Mouse (Mus musculus): ENCODE results near the gene Itgb6.
A peak's percentile ranks its signal among the peaks of the same experiment; 100 is the strongest.

The Itgb6 gene

DNA sequence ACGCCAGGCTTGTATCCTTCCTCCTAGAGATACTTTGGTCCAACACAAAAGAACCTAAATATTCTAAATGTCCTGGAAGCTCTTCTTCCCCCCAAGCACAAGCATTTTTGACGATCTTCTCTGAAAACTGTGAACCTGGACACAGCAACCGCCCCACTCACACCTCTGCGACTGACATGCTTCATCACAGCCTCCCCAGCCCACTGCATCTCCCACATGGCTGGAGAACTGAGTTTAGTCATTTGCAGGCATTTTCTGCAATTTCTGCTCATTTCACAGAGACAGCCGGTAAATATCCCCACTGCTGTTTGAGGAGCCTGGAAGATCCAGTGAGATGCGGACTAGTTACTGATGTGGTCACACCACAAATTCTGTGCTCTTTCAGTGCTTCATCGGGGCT is 107.7 kb downstream of the Itgb6 start:
- DNase-seq (ENCODE audit: low read depth): no peak

DNA sequence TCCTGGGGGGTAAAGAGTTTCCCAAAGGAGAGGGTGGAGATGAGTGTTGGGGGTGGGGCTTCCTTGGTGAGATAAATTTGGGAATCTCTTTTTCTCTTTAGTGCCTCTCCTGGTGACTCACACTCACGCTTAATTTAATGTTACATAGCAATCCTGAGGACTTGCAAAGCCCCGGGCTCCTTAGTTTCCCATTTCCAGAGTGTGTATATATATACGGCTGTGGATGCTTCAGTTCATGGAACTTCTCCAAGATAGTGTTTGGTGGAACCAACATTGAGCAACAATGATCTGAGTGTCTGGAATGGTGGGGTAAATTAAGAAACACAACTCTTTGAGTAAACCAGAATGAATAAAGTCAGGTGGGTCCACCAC is 108.6 kb downstream of the Itgb6 start:
- DNase-seq (ENCODE audit: low read depth): no peak

DNA sequence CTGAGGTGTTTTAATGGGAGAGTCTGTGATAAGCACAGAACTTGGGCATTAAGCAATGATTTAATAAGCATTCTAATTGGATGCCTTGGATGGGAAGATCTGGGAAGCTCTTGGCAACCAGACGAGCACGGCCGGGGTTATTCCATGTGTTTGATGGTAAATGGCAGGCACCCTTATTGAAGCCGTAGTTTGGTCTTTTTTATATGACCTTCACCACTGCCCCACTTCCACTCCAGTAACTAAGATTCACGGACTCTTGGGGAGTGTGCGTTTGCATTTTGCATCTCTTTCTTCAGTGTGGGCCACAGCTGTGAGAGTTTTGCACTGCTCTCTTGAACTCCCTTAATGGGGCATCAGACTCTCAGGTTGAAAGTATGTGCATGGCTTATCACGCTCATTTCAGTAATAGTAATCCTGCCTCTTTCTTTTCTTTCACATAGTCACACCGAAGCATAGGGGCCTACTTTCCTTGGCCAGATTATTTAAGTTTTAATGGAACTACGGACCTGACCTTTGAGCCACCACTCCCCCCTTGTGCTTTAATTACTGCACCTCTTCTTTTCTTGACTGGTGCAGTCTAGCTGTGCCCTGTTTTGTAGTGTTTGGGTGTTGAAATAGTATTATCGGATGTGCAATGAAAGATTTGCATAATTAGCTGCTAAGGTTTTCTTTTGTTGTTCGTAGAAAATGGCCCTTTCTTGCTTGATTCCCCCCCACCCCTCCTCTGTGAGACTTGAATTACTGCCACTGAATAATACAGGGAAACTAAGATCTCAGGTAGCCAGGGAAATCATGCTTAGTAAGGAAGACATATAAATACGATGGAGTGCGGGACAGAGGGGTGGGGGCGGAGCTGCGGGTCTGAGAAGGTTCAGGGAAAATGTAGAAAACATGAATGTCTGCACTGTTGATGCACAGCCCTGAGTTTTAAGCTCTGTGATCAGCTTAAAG is 109.3 kb downstream of the Itgb6 start:
- no peak for DNase-seq (ENCODE audit: low read depth)

- no peak for DNase-seq (ENCODE audit: low read depth)
Measured at GRCm38 (mm10) chr2:60611622-60612021, 110.8 kb downstream of the Itgb6 start.

- no peak for DNase-seq (ENCODE audit: low read depth)
Measured at GRCm38 (mm10) chr2:60609436-60610199, 112.8 kb downstream of the Itgb6 start.

DNA sequence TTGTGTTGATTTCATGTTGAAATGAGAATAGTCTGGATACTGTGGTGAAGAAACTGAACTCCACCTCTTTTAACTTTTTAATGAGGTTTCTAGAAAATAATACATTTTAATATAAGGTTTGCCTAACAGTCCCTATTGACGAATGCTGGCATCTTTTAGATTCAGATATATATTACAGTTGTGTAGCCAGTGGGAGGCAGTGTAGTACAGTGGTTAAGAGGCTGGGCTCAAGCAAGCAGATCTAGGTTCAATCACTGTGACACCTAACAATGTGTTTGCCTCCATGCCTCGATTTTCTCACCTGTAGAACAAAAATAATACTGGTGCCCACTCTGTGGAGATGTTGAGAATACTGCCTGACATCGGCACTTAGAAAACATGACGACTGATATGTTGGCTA is 114.5 kb downstream of the Itgb6 start:
- DNase-seq (ENCODE audit: low read depth): no peak

DNA sequence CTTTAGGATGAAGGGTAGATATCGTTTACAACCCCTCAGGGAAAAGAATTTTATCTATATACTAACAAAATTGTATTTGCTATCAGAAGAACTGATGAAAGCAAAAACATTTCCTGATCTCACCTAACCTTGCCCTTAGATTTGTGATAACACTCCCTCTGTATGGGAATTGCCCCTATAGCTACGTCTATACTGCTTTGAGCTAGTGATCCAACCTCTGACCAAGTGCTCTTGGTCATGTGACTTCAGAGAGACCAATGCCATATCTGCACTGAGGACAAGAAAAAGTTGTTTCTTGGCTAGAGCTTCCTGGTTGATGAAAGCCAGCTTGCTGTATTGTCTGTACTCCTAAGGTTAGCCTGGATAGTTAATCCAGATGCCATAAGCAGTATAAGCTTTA is 121.1 kb downstream of the Itgb6 start:
- DNase-seq (ENCODE audit: low read depth): no peak

GRCm38 (mm10) chr2:60600863-60601262 is 121.6 kb downstream of the Itgb6 start:
- DNase-seq (ENCODE audit: low read depth): no peak

- no peak for DNase-seq (ENCODE audit: low read depth)
Measured at GRCm38 (mm10) chr2:60583416-60583815, 139.0 kb downstream of the Itgb6 start.

DNA sequence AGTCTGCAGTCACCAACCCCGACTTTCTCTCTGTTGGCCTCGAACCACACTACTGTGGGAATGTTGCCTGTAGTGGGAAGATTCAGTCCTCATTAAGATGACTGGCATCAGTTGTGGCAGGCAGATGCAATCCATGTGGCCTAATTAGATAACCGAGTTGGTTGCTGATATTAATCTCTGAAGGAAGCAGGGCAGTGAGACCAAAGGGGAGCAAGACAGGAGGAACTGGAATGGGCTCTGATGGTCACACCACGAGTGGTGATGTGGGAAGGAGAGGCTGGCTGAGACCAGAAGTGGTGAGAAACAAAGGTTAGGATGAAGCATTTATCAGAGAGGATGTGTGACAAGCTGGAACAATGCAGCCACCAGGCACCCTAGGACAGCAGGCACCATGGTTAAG is 167.9 kb downstream of the Itgb6 start:
- no peak for DNase-seq (ENCODE audit: low read depth)

- peak; percentile 5 for DNase-seq (ENCODE audit: low read depth)
Measured at GRCm38 (mm10) chr2:60552902-60553682, 169.4 kb downstream of the Itgb6 start, which contains the start of gene Pla2r1. Pla2r1 (minus strand) TSS chr2:60553308.

GRCm38 (mm10) chr2:60552177-60552901 is 170.1 kb downstream of the Itgb6 start:
- no peak for DNase-seq (ENCODE audit: low read depth)

- no peak for DNase-seq (ENCODE audit: low read depth)
Measured at GRCm38 (mm10) chr2:60551673-60552072, 170.8 kb downstream of the Itgb6 start.

GRCm38 (mm10) chr2:60550521-60550920 is 171.9 kb downstream of the Itgb6 start:
- no peak for DNase-seq (ENCODE audit: low read depth)

DNA sequence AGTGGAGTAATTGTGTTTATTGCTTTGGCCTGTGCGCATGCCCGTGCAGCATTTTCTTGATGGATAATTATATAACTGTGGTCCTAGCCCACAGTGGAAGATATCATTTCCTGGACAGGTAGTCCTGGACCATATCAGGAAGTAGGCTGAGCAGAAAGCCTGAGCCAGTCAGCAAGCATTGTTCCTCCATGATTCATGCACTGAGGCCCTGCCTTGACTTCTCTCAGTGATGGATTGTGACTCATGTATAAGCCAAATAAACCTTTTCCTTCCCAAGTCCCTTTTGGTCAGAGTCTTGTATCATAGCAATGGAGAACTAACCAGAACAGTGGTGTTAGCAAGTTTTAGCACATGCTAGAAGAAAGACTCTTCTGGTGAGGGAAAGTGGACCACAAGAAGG is 172.6 kb downstream of the Itgb6 start:
- DNase-seq (ENCODE audit: low read depth): no peak
